Mouse (Mus musculus) kidney, postnatal 0 days (tissue): Measurements from ENCODE around the gene Olfr720. TPM values are rescaled to one million over a fixed set of nuclear protein-coding genes. Genes with fewer than 3 reads are reported as not detected.

Experiments
- ATAC-seq: fragments of 200-750 bp; cut with Nextera tagmentation; replicated peaks from 2 replicates; pipeline ENCODE4 v1.8.0; 2017; ENCODE audit warnings: low read depth, moderate number of reproducible peaks, moderate TSS enrichment, moderate library complexity; ENCODE audit not compliant: low FRiP score
- DNase-seq: peaks from one replicate; pipeline ENCODE4 v3.0.0-alpha.2; 2016; ENCODE audit warnings: low spot score
- H3K27ac ChIP-seq: fragments of 300-500 bp; sonication (generic); 2 replicates; pipeline ENCODE4 v1.5.1; 2014; ENCODE audit warnings: mild to moderate bottlenecking
- H3K27me3 ChIP-seq: fragments of 300-500 bp; sonication (generic); 2 replicates; pipeline ENCODE4 v1.6.1; 2014; ENCODE audit warnings: low read length, mixed read lengths; ENCODE audit not compliant: insufficient read depth
- H3K36me3 ChIP-seq: fragments of 300-500 bp; sonication (generic); 2 replicates; pipeline ENCODE4 v1.6.1; 2014; ENCODE audit warnings: low read length, mixed read lengths; ENCODE audit not compliant: insufficient read depth
- H3K4me1 ChIP-seq: fragments of 300-500 bp; sonication (generic); replicated peaks from 2 replicates; pipeline ENCODE4 v1.6.1; 2014; ENCODE audit warnings: antibody characterized with exemption, low read length, mixed read lengths; ENCODE audit not compliant: insufficient read depth
- H3K4me2 ChIP-seq: fragments of 300-500 bp; sonication (generic); 2 replicates; pipeline ENCODE4 v1.6.1; 2014; ENCODE audit warnings: mild to moderate bottlenecking, low read length, moderate library complexity, mixed read lengths
- H3K4me3 ChIP-seq: fragments of 300-500 bp; sonication (generic); replicated peaks from 2 replicates; pipeline ENCODE4 v1.5.1; 2014; ENCODE audit warnings: low read depth, low read length
- H3K9ac ChIP-seq: fragments of 300-500 bp; sonication (generic); 2 replicates; pipeline ENCODE4 v1.6.1; 2014; ENCODE audit warnings: low read depth, low read length
- H3K9me3 ChIP-seq: fragments of 300-500 bp; sonication (generic); replicated peaks from 2 replicates; pipeline ENCODE4 v1.6.1; 2016; ENCODE audit warnings: low read length, inconsistent platforms, mixed read lengths
- CTCF ChIP-seq: IDR thresholded peaks from 2 replicates; pipeline ENCODE4 v1.5.1; 2016; ENCODE audit warnings: antibody characterized with exemption, low read depth, mild to moderate bottlenecking, moderate library complexity
- WGBS: fragments of 180-500 bp; shearing (Covaris S2); extraction: QIAGEN DNeasy Blood & Tissue Kit; methylation state at CpG from one replicate; pipeline ENCODE4 v1.1.7; 2014; 5-methylcytosine and 5-hydroxymethylcytosine counted together
- polyA plus RNA-seq: library from polyadenylated mRNA; unstranded; fragments of >200 nt; fragmentation: Nextera tagmentation; extraction: Ambion mirVana; gene quantifications from 2 replicates; pipeline ENCODE4 v1.2.1, GENCODE M21; 2015

Olfr720 gene
- not detected in 2 replicates for polyA plus RNA-seq

DNA sequence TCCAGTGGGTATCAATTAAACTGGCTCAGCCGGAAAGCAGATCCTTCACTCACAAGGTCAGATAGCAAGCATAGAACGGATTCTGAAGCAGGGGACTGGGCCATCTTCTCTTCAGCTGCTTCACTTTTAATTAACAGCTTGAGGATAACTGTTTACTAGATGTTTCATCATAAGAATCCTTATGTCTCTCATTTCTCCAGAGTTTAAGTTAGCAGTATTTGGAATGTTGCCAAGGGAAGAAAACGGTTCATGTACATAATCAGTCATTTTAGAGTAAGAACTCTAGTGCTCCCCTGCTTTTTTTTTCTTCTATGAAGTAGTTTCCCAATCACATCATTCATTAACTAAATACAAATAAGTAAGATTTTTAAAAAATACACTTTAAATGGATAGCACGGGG is at the start of gene Olfr720:
TSS of gene Olfr720 (minus strand) at position 101 of the 400 bp plus-strand sequence.
- H3K36me3 ChIP-seq: no peaks in the 10 kb centered on the region
- no peak within 1 kb of the TSS for H3K4me3 ChIP-seq
- DNase-seq (no peak), ATAC-seq (no peak)
- no peaks in the 10 kb centered on the region for H3K4me1 ChIP-seq
- no peak within 1 kb of the TSS for H3K9ac ChIP-seq
- H3K27ac ChIP-seq: no peak within 1 kb of the TSS
- H3K4me2 ChIP-seq: no peak within 1 kb of the TSS
- H3K27me3 ChIP-seq: no peaks in the 10 kb centered on the region
- H3K9me3 ChIP-seq: no peaks in the 10 kb centered on the region
- TF ChIP-seq CTCF: no peak
- WGBS: 74% methylated on average over 4 of the region's 4 CpGs

Other genes with a start within 250 kb of the Olfr720 start
- 4.0 and 4.6 TPM in 2 replicates for gene Atxn7, start 225.4 kb downstream of the Olfr720 start, polyA plus RNA-seq
- 211 and 212 TPM in 2 replicates for gene Thoc7, start 225.0 kb downstream of the Olfr720 start, polyA plus RNA-seq
- gene Psmd6, start 65.9 kb downstream of the Olfr720 start, polyA plus RNA-seq: 216 and 226 TPM in 2 replicates
- not detected in 2 replicates for gene Olfr31, start 136.0 kb upstream of the Olfr720 start, polyA plus RNA-seq
- 6.6 and 6.9 TPM in 2 replicates for gene Il3ra, start 159.4 kb upstream of the Olfr720 start, polyA plus RNA-seq
- not detected in 2 replicates for gene Olfr721-ps1, start 214.5 kb upstream of the Olfr720 start, polyA plus RNA-seq